ENCODE assay signal across 8 mouse cellular contexts in the genomic region with DNA sequence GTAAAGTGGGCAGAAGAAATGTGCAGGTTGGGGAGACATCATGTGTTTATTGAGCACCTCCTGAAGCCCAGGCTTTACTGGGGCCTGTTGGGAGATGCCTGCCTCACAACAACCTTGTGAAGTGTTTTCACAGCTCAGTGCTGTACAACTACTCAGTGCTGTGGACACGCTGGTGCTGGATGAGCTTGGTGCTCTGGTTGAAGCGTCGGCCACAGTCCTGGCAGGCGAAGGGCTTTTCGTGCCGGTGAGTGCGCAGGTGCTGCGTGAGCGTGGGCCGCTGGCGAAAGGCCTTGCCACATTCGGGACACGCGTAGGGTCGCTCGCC. TPM values are rescaled to one million over a fixed set of nuclear protein-coding genes. Genes with fewer than 3 reads are reported as not detected.
DNase-seq lines count a peak whose midpoint lies in the region; ATAC-seq and TF ChIP-seq lines count a peak whose summit lies in the region.

No protein-coding gene starts in this region.

- DNase-seq in heart, adult 11 months: no peak
- no peak for DNase-seq in ES-E14 (ENCODE audit: low read depth, low spot score)
- no peak for DNase-seq in hindbrain, embryonic 11.5 days (ENCODE audit: low spot score)
- no peak for DNase-seq in midbrain, embryonic 11.5 days (ENCODE audit: low spot score, missing footprints)
- DNase-seq in right cerebral cortex, postnatal 36 days (ENCODE audit: low spot score in 2 of 2): no peak
- no peak for DNase-seq in layer of hippocampus, adult 8-10 months (ENCODE audit: low spot score in 2 of 2)

- H3K27me3 ChIP-seq in heart, embryonic 11.5 days (ENCODE audit: control insufficient read depth, insufficient read depth, low read length): peaks cover 36% of the 10 kb centered on the region
- peaks cover 35% of the 10 kb centered on the region for H3K27me3 ChIP-seq in hindbrain, embryonic 11.5 days (ENCODE audit: control insufficient read depth, insufficient read depth, low read length)
- H3K27me3 ChIP-seq in midbrain, embryonic 11.5 days (ENCODE audit: control insufficient read depth, insufficient read depth, low read length): peaks cover 36% of the 10 kb centered on the region

- 36% methylated on average over 16 of the region's 16 CpGs for WGBS in heart, embryonic 11.5 days (ENCODE audit: insufficient replicate concordance)
- 38% methylated on average over 16 of the region's 16 CpGs for WGBS in hindbrain, embryonic 11.5 days
- WGBS in midbrain, embryonic 11.5 days: 36% methylated on average over 16 of the region's 16 CpGs

- peak overlapping the region; percentile 96 for H3K4me2 ChIP-seq in heart, embryonic 11.5 days
- H3K4me2 ChIP-seq in hindbrain, embryonic 11.5 days (replicated peaks; ENCODE audit: low read depth, low read length): peak overlapping the region; percentile 92; the same call in 1 of the 2 replicates
- 0 out of 2 replicates have a peak overlapping the region, but pooled peaks have one; percentile 80 for H3K4me2 ChIP-seq in midbrain, embryonic 11.5 days

- peaks cover 15% of the 10 kb centered on the region for H3K4me1 ChIP-seq in heart, embryonic 11.5 days (ENCODE audit: control insufficient read depth, insufficient read depth, low read length)
- peaks cover 2 to 8% of the 10 kb centered on the region in 2 experiments; a peak in 1 of 4 replicates for H3K4me1 ChIP-seq in ES-E14 (ENCODE audit: control insufficient read depth in 2 of 2, insufficient read depth in 2 of 2, low read length in 2 of 2, poor library complexity in 1 of 2)
- peaks cover 10% of the 10 kb centered on the region; the same call in 1 of the 2 replicates for H3K4me1 ChIP-seq in hindbrain, embryonic 11.5 days (replicated peaks; ENCODE audit: control insufficient read depth, insufficient read depth, low read length)
- H3K4me1 ChIP-seq in midbrain, embryonic 11.5 days (ENCODE audit: control insufficient read depth, insufficient read depth, low read length): peaks cover 19% of the 10 kb centered on the region

- H3K27ac ChIP-seq in heart, embryonic 11.5 days (ENCODE audit: low read depth, low read length): no peak overlapping the region
- no peak overlapping the region for H3K27ac ChIP-seq in ES-E14 (ENCODE audit: insufficient read depth, low read depth, low read length, poor library complexity, severe bottlenecking)
- H3K27ac ChIP-seq in hindbrain, embryonic 11.5 days (ENCODE audit: low read depth, low read length): no peak overlapping the region
- H3K27ac ChIP-seq in midbrain, embryonic 11.5 days (ENCODE audit: low read depth, low read length): no peak overlapping the region

- H3K36me3 ChIP-seq in heart, embryonic 11.5 days (ENCODE audit: control insufficient read depth, insufficient read depth, low read length): peaks cover 2% of the 10 kb centered on the region; the same call in 1 of the 2 replicates
- no peaks in the 10 kb centered on the region for H3K36me3 ChIP-seq in ES-E14 (ENCODE audit: control insufficient read depth, insufficient read depth, low read length, poor library complexity, severe bottlenecking)
- no peaks in the 10 kb centered on the region for H3K36me3 ChIP-seq in hindbrain, embryonic 11.5 days (ENCODE audit: control insufficient read depth, insufficient read depth, low read length)
- no peaks in the 10 kb centered on the region for H3K36me3 ChIP-seq in midbrain, embryonic 11.5 days (ENCODE audit: control insufficient read depth, insufficient read depth, low read length)

- in situ Hi-C loops in ES-E14 (cut with MboI; ENCODE audit: low sequenced_read_pairs in 2 of 2, unreplicated experiment in 2 of 2): loop anchor here in 1 of 2 experiments (10.0 kb wide), 1 partner anchor 118 kb away; a partner anchor contains a TSS

- H3K9me3 ChIP-seq in heart, embryonic 11.5 days (replicated peaks; ENCODE audit: control insufficient read depth, low read length): peaks cover 9% of the 10 kb centered on the region
- no peaks in the 10 kb centered on the region for H3K9me3 ChIP-seq in ES-E14 (ENCODE audit: control insufficient read depth, insufficient read depth, low read depth, low read length)
- no peaks in the 10 kb centered on the region for H3K9me3 ChIP-seq in hindbrain, embryonic 11.5 days (ENCODE audit: control insufficient read depth, low read length)
- no peaks in the 10 kb centered on the region for H3K9me3 ChIP-seq in midbrain, embryonic 11.5 days (ENCODE audit: control insufficient read depth, low read length)

- no peak overlapping the region for H3K9ac ChIP-seq in heart, embryonic 11.5 days (ENCODE audit: low read depth, low read length)
- peak overlapping the region; percentile 80 for H3K9ac ChIP-seq in ES-E14 (ENCODE audit: insufficient read depth, low read depth, low read length, poor library complexity, severe bottlenecking)
- H3K9ac ChIP-seq in hindbrain, embryonic 11.5 days (ENCODE audit: low read depth, low read length): no peak overlapping the region
- no peak overlapping the region for H3K9ac ChIP-seq in midbrain, embryonic 11.5 days (ENCODE audit: low read length)

- no peak for ATAC-seq in heart, embryonic 11.5 days (replicated peaks; ENCODE audit: insufficient number of reproducible peaks, low FRiP score, low TSS enrichment)
- no peak for ATAC-seq in hindbrain, embryonic 11.5 days (ENCODE audit: low FRiP score)
- ATAC-seq in midbrain, embryonic 11.5 days (ENCODE audit: low FRiP score): no peak
- ATAC-seq in megakaryocyte-erythroid progenitor cell, adult 5-6 weeks (replicated peaks; ENCODE audit: low FRiP score, low TSS enrichment, poor library complexity, severe bottlenecking): no peak

- peak overlapping the region; percentile 55; the same call in 1 of the 2 replicates for H3K4me3 ChIP-seq in heart, embryonic 11.5 days (ENCODE audit: low read depth, low read length)
- H3K4me3 ChIP-seq in ES-E14 (ENCODE audit: insufficient read depth in 1 of 2, low read depth in 1 of 2, low read length in 2 of 2, poor library complexity in 1 of 2, severe bottlenecking in 1 of 2): peak overlapping the region; percentile 49 to 81; a peak in 3 of 4 replicates
- H3K4me3 ChIP-seq in hindbrain, embryonic 11.5 days (ENCODE audit: low read depth, low read length): peak overlapping the region; percentile 40
- H3K4me3 ChIP-seq in midbrain, embryonic 11.5 days (ENCODE audit: low read depth, low read length): peak overlapping the region; percentile 44

TF ChIP-seq in ES-E14, 5 proteins besides CTCF, POLR2A, EP300 and RAD21:
- TF ChIP-seq CHD2 (IDR thresholded peaks at IDR 0.05; ENCODE audit: low read depth, low read length) (no peak), ZC3H11A (IDR thresholded peaks at IDR 0.05; ENCODE audit: borderline replicate concordance, low read depth, low read length) (no peak), HCFC1 (IDR thresholded peaks at IDR 0.05; ENCODE audit: borderline replicate concordance, insufficient read depth, low read length) (no peak), MAFK (IDR thresholded peaks at IDR 0.05; ENCODE audit: insufficient read depth, low read depth, low read length) (no peak)

RNA-seq across cellular contexts. Expression of a gene that starts 5.0 kb away (rescaled TPM):
- 172 and 174 TPM in 2 replicates for polyA plus RNA-seq in heart, embryonic 11.5 days (2014; fragmentation: Nextera tagmentation; extraction: Ambion mirVana)
- total RNA-seq in ES-E14 (2012; rRNA removed): 73.8 and 92.8 TPM in 2 replicates
- polyA plus RNA-seq in hindbrain, embryonic 11.5 days (2014; fragmentation: Nextera tagmentation; extraction: Ambion mirVana): 147 and 173 TPM in 2 replicates
- polyA plus RNA-seq in midbrain, embryonic 11.5 days (2014; fragmentation: Nextera tagmentation; extraction: Ambion mirVana): 152 and 166 TPM in 2 replicates
- 222 and 267 TPM in 2 replicates for total RNA-seq in megakaryocyte-erythroid progenitor cell, adult 5-6 weeks (2014; fragmentation: Nextera tagmentation)
- total RNA-seq in megakaryocyte-erythroid progenitor cell, adult 5-6 weeks (2017): 106 and 110 TPM in 2 replicates
- 100 to 1,000 TPM; 188 to 210 (median 192) TPM for total RNA-seq in layer of hippocampus, adult 8-10 months (2022)

RNA-seq across cellular contexts. Expression of a gene that starts 8.5 kb away (rescaled TPM):
- 148 and 149 TPM in 2 replicates for polyA plus RNA-seq in heart, embryonic 11.5 days (2014; fragmentation: Nextera tagmentation; extraction: Ambion mirVana)
- 103 and 143 TPM in 2 replicates for total RNA-seq in ES-E14 (2012; rRNA removed)
- polyA plus RNA-seq in hindbrain, embryonic 11.5 days (2014; fragmentation: Nextera tagmentation; extraction: Ambion mirVana): 154 and 157 TPM in 2 replicates
- polyA plus RNA-seq in midbrain, embryonic 11.5 days (2014; fragmentation: Nextera tagmentation; extraction: Ambion mirVana): 133 and 140 TPM in 2 replicates
- total RNA-seq in megakaryocyte-erythroid progenitor cell, adult 5-6 weeks (2014; fragmentation: Nextera tagmentation): 159 and 192 TPM in 2 replicates
- 142 and 150 TPM in 2 replicates for total RNA-seq in megakaryocyte-erythroid progenitor cell, adult 5-6 weeks (2017)
- 100 to 1,000 TPM; 145 to 152 (median 147) TPM for total RNA-seq in layer of hippocampus, adult 8-10 months (2022)

RNA-seq across cellular contexts. Expression of a gene that starts 11.5 kb away (rescaled TPM):
- 1.5 and 1.7 TPM in 2 replicates for polyA plus RNA-seq in heart, embryonic 11.5 days (2014; fragmentation: Nextera tagmentation; extraction: Ambion mirVana)
- 3.2 and 3.8 TPM in 2 replicates for total RNA-seq in ES-E14 (2012; rRNA removed)
- polyA plus RNA-seq in hindbrain, embryonic 11.5 days (2014; fragmentation: Nextera tagmentation; extraction: Ambion mirVana): 2.4 and 2.6 TPM in 2 replicates
- polyA plus RNA-seq in midbrain, embryonic 11.5 days (2014; fragmentation: Nextera tagmentation; extraction: Ambion mirVana): 1.3 and 2.7 TPM in 2 replicates
- 0.62 and 3.9 TPM in 2 replicates for total RNA-seq in megakaryocyte-erythroid progenitor cell, adult 5-6 weeks (2014; fragmentation: Nextera tagmentation)
- total RNA-seq in megakaryocyte-erythroid progenitor cell, adult 5-6 weeks (2017): 0.47 and 1.3 TPM in 2 replicates
- total RNA-seq in layer of hippocampus, adult 8-10 months (2022): 10 to 100 TPM; 12.1 to 16.3 (median 15.0) TPM

RNA-seq across cellular contexts. Expression of a gene that starts 33.2 kb away (rescaled TPM):
- polyA plus RNA-seq in heart, embryonic 11.5 days (2014; fragmentation: Nextera tagmentation; extraction: Ambion mirVana): 13.6 and 16.0 TPM in 2 replicates
- 23.7 and 26.7 TPM in 2 replicates for total RNA-seq in ES-E14 (2012; rRNA removed)
- 25.0 and 25.3 TPM in 2 replicates for polyA plus RNA-seq in hindbrain, embryonic 11.5 days (2014; fragmentation: Nextera tagmentation; extraction: Ambion mirVana)
- polyA plus RNA-seq in midbrain, embryonic 11.5 days (2014; fragmentation: Nextera tagmentation; extraction: Ambion mirVana): 25.7 and 32.8 TPM in 2 replicates
- 14.0 and 30.8 TPM in 2 replicates for total RNA-seq in megakaryocyte-erythroid progenitor cell, adult 5-6 weeks (2014; fragmentation: Nextera tagmentation)
- total RNA-seq in megakaryocyte-erythroid progenitor cell, adult 5-6 weeks (2017): 5.1 and 9.2 TPM in 2 replicates
- total RNA-seq in layer of hippocampus, adult 8-10 months (2022): 10 to 100 TPM; 27.0 to 29.6 (median 29.3) TPM

RNA-seq across cellular contexts. Expression of a gene that starts 44.2 kb away (rescaled TPM):
- 252 and 256 TPM in 2 replicates for polyA plus RNA-seq in heart, embryonic 11.5 days (2014; fragmentation: Nextera tagmentation; extraction: Ambion mirVana)
- 2,698 and 2,854 TPM in 2 replicates for total RNA-seq in ES-E14 (2012; rRNA removed)
- 427 and 438 TPM in 2 replicates for polyA plus RNA-seq in hindbrain, embryonic 11.5 days (2014; fragmentation: Nextera tagmentation; extraction: Ambion mirVana)
- polyA plus RNA-seq in midbrain, embryonic 11.5 days (2014; fragmentation: Nextera tagmentation; extraction: Ambion mirVana): 399 and 443 TPM in 2 replicates
- 654 and 831 TPM in 2 replicates for total RNA-seq in megakaryocyte-erythroid progenitor cell, adult 5-6 weeks (2014; fragmentation: Nextera tagmentation)
- total RNA-seq in megakaryocyte-erythroid progenitor cell, adult 5-6 weeks (2017): 556 and 566 TPM in 2 replicates
- total RNA-seq in layer of hippocampus, adult 8-10 months (2022): 100 to 1,000 TPM; 244 to 272 (median 252) TPM
